Mouse (Mus musculus) thymus, adult 2 months (tissue): ENCODE results near the gene Gtf3c5.

Experiments
- CTCF ChIP-seq: fragments of 200-500 bp; IDR thresholded peaks from 2 replicates; pipeline ENCODE4 v1.5.1; 2012; ENCODE audit warnings: mild to moderate bottlenecking, control low read depth, low read length, moderate library complexity, borderline replicate concordance; ENCODE audit not compliant: control insufficient read depth, poor library complexity, insufficient read depth; ENCODE audit errors: extremely low read depth
- POLR2A ChIP-seq: fragments of 200-500 bp; IDR thresholded peaks from 2 replicates; pipeline ENCODE4 v1.6.1; 2012; ENCODE audit warnings: mild to moderate bottlenecking, low read length, control low read depth, moderate library complexity; ENCODE audit not compliant: control insufficient read depth, poor library complexity, insufficient read depth; ENCODE audit errors: extremely low read depth

DNA sequence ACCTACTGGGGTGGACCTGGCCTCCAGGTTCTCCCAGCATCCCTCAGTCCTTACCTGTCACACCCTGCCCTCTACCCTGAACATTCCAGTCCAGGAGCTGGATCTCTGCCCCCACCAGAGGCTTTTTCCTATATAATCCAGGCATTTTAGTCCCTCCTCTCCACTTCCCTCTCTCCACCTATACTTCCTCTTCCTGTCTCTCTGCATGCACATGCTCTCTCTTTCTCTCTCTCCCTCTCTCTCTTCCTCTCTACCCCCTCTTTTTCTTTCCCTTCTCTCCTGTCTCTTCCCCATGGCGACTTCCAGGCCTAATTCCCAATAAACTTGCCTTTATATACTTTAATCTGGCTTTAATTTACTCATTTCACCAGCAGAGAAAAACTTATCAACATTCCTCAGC is 5.0 kb upstream of the Gtf3c5 start:
- TF ChIP-seq POLR2A (no peak), CTCF (no peak)
